Mouse (Mus musculus): ENCODE data around the gene Gm49345.

DNA sequence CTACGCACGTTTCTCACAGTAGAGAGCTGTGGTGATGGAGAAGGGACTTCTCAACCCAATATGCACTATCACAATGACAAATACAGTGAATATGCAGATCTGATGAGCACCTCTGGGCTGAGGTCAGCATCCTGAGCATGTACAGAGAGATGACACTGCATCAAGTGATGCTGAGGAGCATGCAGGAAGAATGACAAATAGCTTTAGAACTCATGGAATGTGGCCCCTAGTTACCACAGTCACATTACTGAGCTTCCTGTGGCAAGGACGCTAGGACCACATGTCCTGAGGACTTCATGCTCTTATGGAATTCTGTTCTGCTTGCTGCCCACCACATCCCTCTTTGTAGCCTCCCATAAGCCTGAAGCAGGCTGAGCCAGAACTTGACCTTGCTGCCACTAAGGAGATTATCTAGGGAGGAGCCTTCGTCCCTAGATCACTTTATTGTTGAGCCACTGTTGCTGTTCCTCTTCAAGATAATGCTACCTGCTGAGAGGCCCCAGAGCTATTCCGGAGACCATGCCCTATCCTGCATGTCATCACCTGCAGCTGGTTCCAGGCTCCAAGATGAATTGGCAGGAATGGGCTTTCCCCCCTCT is 64.9 kb downstream of the Gm49345 start:
- TF ChIP-seq POLR2A (IDR thresholded peaks at IDR 0.05; ENCODE audit: insufficient read depth, low read depth, low read length) (no peak), CTCF (IDR thresholded peaks at IDR 0.05) (no peak)
